Mouse (Mus musculus) spleen, adult 10 weeks (tissue): ENCODE data around the gene Ankrd54. TPM values are rescaled to one million over a fixed set of nuclear protein-coding genes. Genes with fewer than 3 reads are reported as not detected.

Experiments used
- polyA plus RNA-seq: library from polyadenylated mRNA; stranded (reverse); fragments of 350-450 nt; fragmentation: Illumina TruSeq; extraction: RNeasy Lipid Tissue Mini Kit (QIAGEN cat#74804); gene quantifications from one replicate; pipeline ENCODE4 v1.2.3, GENCODE M21; 2015; ENCODE audit warnings: low replicate concordance; ENCODE audit not compliant: insufficient read depth

The Ankrd54 gene
- polyA plus RNA-seq, result 12.7 TPM

GRCm38 (mm10) chr15:79062376-79063159 lies at the start of gene Ankrd54:
Ankrd54 (minus strand) TSS chr15:79062893.

GRCm38 (mm10) chr15:79108421-79109320 lies 46.0 kb upstream of the Ankrd54 start, which contains the start of gene Micall1:
Micall1 (plus strand) TSS chr15:79108898.

DNA sequence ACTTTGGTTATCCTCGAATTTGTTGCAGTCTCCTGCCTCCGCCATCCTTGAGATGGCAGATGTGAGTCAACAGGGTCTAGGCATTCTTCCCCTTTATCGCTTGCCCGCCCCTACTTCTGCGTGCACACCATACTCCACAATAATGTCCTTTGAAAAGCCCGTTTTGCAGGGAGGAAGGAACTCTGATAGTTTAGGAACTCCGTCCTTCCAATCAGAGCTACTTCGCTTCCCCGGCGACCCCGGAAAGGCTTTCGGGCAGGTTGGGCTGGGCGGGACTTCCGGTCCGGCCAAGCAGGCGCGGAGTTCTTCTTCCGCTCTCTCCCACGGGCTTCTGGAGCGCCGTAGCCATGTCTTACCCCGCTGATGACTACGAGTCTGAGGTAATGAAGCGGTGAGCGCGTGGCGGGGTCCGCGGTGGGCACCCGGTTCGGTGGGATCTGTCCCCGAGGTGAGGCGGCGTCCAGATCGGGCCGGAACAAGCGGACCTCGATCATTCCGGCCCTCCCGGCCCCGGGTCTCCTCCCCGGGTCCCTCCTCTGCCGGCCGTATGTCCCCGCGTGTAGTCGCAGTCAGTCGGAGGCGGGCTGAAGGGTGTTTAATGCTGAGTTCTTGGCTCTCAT lies 12.3 kb upstream of the Ankrd54 start, which contains the start of gene Eif3l:
Eif3l (plus strand) TSS at position 267 of the 620 bp plus-strand sequence.

GRCm38 (mm10) chr15:79041585-79041984 lies 21.1 kb downstream of the Ankrd54 start, which contains the start of gene Galr3:
Galr3 (plus strand) TSS chr15:79041885.

GRCm38 (mm10) chr15:79028237-79028738 lies 34.4 kb downstream of the Ankrd54 start, which contains the start of gene H1f0:
H1f0 (plus strand) TSS chr15:79028450.

Other genes starting within 250 kb of the Ankrd54 start
- gene Cdc42ep1, start 220.3 kb downstream of the Ankrd54 start, polyA plus RNA-seq, result 3.2 TPM
- gene Lgals2, start 207.4 kb downstream of the Ankrd54 start, polyA plus RNA-seq, result 0.51 TPM
- gene Gga1, start 185.7 kb downstream of the Ankrd54 start, polyA plus RNA-seq, result 20.3 TPM
- gene Gm49510, start 163.2 kb downstream of the Ankrd54 start, polyA plus RNA-seq, result not detected
- gene Sh3bp1, start 163.1 kb downstream of the Ankrd54 start, polyA plus RNA-seq, result 39.0 TPM
- gene Pdxp, start 149.0 kb downstream of the Ankrd54 start, polyA plus RNA-seq, result 6.3 TPM
- gene Lgals1, start 136.2 kb downstream of the Ankrd54 start, polyA plus RNA-seq, result 71.2 TPM
- 16.0 TPM for gene Nol12, start 128.0 kb downstream of the Ankrd54 start, polyA plus RNA-seq
- gene Triobp, start 115.2 kb downstream of the Ankrd54 start, polyA plus RNA-seq, result 7.8 TPM
- 27.7 TPM for gene H1f0, start 34.4 kb downstream of the Ankrd54 start, polyA plus RNA-seq
- not detected for gene Galr3, start 21.0 kb downstream of the Ankrd54 start, polyA plus RNA-seq
- 131 TPM for gene Eif3l, start 12.3 kb upstream of the Ankrd54 start, polyA plus RNA-seq
- 15.0 TPM for gene Micall1, start 46.0 kb upstream of the Ankrd54 start, polyA plus RNA-seq
- gene Polr2f, start 78.1 kb upstream of the Ankrd54 start, polyA plus RNA-seq, result 23.0 TPM
- 0.72 TPM for gene 1700088E04Rik, start 78.4 kb upstream of the Ankrd54 start, polyA plus RNA-seq
- gene Sox10, start 102.3 kb upstream of the Ankrd54 start, polyA plus RNA-seq, result 0.08 TPM
- 26.3 TPM for gene Pick1, start 166.3 kb upstream of the Ankrd54 start, polyA plus RNA-seq
- gene Gm49486, start 166.5 kb upstream of the Ankrd54 start, polyA plus RNA-seq, result 0.22 TPM
- gene Slc16a8, start 191.9 kb upstream of the Ankrd54 start, polyA plus RNA-seq, result not detected
- not detected for gene Baiap2l2, start 222.6 kb upstream of the Ankrd54 start, polyA plus RNA-seq